Mouse (Mus musculus) gastrocnemius, adult 2 months (tissue): ENCODE results near the gene Spaca4. TPM values are rescaled to one million over a fixed set of nuclear protein-coding genes. Genes with fewer than 3 reads are reported as not detected.

Source experiments
- DNase-seq: peaks from one replicate; pipeline ENCODE4 v3.0.0; 2022
- H3K27ac ChIP-seq: fragments of 200-600 bp; 2 replicates; pipeline ENCODE4 v1.8.1; 2022; ENCODE audit warnings: mild to moderate bottlenecking
- H3K4me3 ChIP-seq: fragments of 200-600 bp; 2 replicates; pipeline ENCODE4 v1.8.1; 2022; ENCODE audit warnings: mild to moderate bottlenecking, moderate library complexity
- CTCF ChIP-seq: fragments of 200-600 bp; IDR thresholded peaks from 2 replicates; pipeline ENCODE4 v1.8.1; 2022; ENCODE audit warnings: antibody characterized with exemption, mild to moderate bottlenecking, moderate library complexity
- intact Hi-C: fragments of 180-260 bp; cut with DNase I; formaldehyde crosslinking; loops from one replicate; pipeline ENCODE4 v1.15.1; 2025
- long read RNA-seq, 2 experiments: library from polyadenylated mRNA; stranded (forward); transcript quantifications; one replicate each; pipeline ENCODE4 v2.0.0; 2021
- total RNA-seq, 2 experiments: library from RNA; stranded (reverse); gene quantifications; 2 replicates each; pipeline ENCODE4 v1.2.3; 2021

Spaca4 gene
- not detected for total RNA-seq
- long read RNA-seq, experiment 1: 0 reads
- long read RNA-seq, experiment 2: 0 reads

DNA sequence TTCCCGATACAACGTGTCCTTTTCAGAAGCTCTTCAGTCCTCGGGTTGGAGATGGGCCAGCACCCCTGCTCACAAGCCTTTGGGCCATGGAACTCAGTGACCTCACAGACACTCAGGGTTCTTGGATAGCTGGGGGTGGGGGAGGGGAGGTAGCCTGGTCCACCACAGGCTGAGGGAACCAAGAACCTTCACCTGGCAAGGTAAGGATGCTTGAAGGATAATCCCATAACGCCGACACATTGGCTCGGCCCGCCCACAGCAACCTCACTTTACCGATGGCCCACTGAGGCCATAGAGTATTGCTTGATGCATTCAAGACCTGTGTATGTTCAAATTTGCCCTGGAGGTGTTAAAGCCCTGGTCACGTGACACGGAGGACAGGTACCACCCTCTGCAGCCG, at the start of gene Spaca4:
TSS of gene Spaca4 (minus strand) at position 101 of the 400 bp plus-strand sequence.
- TF ChIP-seq CTCF: no peak
- DNase-seq: no peak
- Histone ChIP-seq H3K27ac (no peak within 1 kb of the TSS), H3K4me3 (no peak within 1 kb of the TSS)
- intact Hi-C loops: no loop called here

- Histone ChIP-seq H3K4me3 (no peak overlapping the region), H3K27ac (no peak overlapping the region)
- no peak for TF ChIP-seq CTCF
- DNase-seq: no peak
- intact Hi-C loops: no loop called here
These were observed 49.6 kb upstream of the Spaca4 start for GRCm38 (mm10) chr7:45775237-45775636.

DNA sequence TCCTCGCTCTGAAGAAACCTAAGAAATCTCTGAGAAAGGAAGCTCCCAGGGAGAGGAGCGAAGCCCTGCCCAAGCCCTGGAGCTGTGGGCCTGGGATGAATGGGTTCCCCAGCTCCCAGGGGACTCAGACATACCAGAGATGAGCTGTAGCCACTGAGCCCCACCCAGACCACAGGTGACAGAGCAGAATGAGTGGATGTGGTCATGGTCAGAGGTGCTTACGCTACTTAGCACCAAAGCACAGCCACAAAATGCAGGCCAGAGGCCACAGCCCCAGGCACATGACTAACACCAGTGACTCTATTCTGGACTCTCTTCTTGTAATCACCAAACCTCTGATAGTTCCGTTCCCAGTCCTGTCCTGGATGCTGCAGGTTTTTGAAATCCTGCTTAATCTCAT, 45.5 kb upstream of the Spaca4 start:
- Histone ChIP-seq H3K27ac (no peak overlapping the region), H3K4me3 (no peak overlapping the region)
- no peak for DNase-seq
- no peak for TF ChIP-seq CTCF
- intact Hi-C loops: no loop called here

DNA sequence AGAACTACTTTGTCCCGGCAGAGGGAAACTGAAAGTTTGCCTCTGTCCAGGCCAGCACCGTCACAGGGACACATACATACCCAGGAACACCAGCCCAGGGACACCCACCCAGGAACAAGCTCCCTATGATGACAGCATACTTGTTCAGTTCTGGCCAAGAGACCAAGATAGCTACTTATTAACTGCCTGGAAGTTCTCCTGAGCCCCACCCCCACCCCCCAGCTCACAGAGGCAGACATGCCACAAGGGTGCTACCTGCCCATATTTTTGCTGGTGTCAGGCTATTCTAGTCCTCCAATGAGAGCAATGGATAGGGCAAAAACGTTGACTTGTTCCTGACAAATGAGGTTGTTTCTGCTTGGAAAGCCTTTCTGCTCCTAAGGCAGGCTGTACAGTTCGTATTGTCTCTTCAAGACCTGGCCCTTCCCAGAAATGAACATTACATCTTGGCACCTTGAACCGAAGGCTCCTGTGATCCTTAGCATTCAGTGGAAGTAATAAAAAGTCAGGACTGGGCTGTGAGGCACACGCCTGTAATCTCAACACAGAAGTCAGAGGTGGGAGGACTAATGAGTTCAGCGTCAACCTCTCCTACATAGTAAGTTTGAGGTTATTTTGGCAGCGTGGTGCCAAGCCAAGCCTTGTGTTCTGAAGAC, 44.9 kb upstream of the Spaca4 start:
- no peak for DNase-seq
- Histone ChIP-seq H3K27ac (no peak overlapping the region), H3K4me3 (no peak overlapping the region)
- intact Hi-C loops: no loop called here
- TF ChIP-seq CTCF: no peak

DNA sequence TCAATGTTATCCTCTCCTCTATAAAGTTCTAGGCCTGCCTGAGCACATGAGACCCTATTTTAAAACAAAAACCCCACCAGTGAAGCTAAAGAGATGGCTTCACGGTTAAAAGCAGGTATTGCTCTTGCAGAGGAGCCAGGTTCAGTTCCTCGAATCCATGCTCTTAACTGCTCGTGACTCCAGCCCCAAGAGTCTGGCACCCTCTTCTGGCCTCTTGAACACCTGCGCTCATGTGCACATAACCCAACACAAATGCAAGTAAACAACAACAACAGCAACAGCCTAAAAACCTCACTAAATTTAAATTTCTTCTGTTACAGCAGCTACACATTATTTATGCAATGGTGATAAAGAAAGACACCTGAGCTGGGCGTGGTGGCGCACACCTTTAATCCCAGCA, 41.9 kb upstream of the Spaca4 start:
- intact Hi-C loops: no loop called here
- Histone ChIP-seq H3K27ac (no peak overlapping the region), H3K4me3 (no peak overlapping the region)
- TF ChIP-seq CTCF: no peak
- no peak for DNase-seq

DNA sequence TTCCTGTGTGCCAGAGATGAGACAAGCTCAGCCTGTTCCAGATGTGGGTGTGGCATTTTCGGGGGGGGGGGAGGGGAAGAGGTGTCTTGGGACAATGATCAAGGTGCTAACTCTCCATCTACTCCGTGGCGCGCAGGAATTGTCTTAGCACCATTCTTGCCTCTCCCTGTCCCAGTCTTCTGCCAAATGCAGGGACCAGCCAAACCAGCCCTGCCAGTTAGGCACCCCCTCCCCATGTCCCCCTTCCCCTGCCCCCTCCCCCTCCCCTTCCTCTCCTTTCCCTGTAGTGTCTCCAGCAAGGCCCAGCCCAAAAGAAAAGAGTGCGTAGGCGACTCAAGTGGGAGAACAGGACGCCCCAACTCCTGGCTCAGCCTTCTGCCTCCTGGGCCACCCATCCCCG, 41.2 kb upstream of the Spaca4 start:
- TF ChIP-seq CTCF: no peak
- intact Hi-C loops: no loop called here
- no peak overlapping the region for H3K4me3 ChIP-seq
- no peak overlapping the region for H3K27ac ChIP-seq
- no peak for DNase-seq

DNA sequence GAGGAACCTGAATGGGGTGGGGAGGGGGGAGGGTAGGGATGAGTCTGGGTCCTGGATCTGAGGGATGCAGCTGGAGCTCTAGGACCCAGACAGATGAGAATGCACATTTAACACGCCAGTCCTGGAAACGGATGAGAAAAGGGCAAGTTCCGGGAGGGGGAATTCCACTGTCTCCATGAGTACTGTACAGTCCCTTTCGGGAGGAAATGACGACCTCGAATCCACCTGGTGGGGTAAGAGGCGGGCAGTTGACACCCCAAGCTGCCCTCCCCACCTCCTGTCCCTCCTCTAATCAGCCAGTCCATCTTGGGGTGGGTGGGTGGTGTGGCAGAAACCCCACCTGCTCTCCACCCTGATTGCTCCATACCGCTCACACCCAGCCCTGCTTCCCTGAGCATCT, 40.4 kb upstream of the Spaca4 start:
- no peak for DNase-seq
- TF ChIP-seq CTCF: no peak
- intact Hi-C loops: no loop called here
- Histone ChIP-seq H3K4me3 (no peak overlapping the region), H3K27ac (no peak overlapping the region)

DNA sequence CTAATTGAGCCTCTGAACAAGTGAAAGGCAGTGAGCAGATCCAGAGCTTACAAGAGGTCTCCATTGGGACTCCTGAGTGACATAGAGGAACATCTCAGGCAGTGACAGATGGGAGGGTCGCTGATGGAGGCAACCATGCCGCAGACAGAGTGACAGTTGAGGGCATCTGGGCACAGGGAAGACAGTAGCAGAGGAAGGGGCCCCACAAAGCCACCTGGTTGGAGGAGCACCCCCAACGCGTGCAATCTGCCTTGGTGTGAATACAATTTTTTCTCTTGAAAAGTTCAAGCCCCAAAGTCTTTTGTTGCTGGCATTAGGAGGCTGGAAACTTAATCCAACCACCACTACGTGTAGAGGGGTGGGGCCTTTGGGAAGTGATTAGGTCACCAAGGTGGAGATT, 34.5 kb upstream of the Spaca4 start:
- TF ChIP-seq CTCF: no peak
- no peak overlapping the region for H3K27ac ChIP-seq
- no peak for DNase-seq
- intact Hi-C loops: no loop called here
- H3K4me3 ChIP-seq: no peak overlapping the region

DNA sequence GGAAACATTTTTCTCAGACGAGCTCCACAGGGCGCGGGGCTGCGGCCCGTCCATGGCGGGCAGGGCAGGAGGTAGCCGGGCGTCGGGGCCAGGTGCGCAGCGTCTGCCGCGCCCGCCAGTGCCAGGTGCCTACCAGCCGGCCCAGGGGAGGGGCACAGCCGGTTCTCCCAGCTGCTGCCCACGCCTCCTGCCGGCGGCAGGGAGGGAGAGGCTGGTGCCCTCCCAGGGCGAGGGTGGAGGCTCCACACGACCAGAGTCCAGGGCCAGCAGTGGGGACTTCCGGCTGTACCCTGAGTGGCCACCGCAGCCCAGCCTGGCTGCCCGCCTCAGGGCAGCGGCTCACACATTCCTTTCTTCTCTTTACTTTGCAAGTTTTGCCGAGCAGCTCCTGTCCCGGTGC, 33.8 kb upstream of the Spaca4 start:
- no peak for DNase-seq
- intact Hi-C loops: no loop called here
- TF ChIP-seq CTCF: no peak
- Histone ChIP-seq H3K4me3 (no peak overlapping the region), H3K27ac (no peak overlapping the region)

GRCm38 (mm10) chr7:45755703-45756102, 30.1 kb upstream of the Spaca4 start:
- Histone ChIP-seq H3K4me3 (no peak overlapping the region), H3K27ac (no peak overlapping the region)
- DNase-seq: no peak
- no peak for TF ChIP-seq CTCF
- intact Hi-C loops: no loop called here

- intact Hi-C loops: no loop called here
- DNase-seq: no peak
- no peak overlapping the region for H3K4me3 ChIP-seq
- H3K27ac ChIP-seq: no peak overlapping the region
- TF ChIP-seq CTCF: no peak
These were observed 24.5 kb upstream of the Spaca4 start for GRCm38 (mm10) chr7:45750162-45750561.

GRCm38 (mm10) chr7:45749401-45749800, 23.8 kb upstream of the Spaca4 start:
- Histone ChIP-seq H3K4me3 (no peak overlapping the region), H3K27ac (no peak overlapping the region)
- intact Hi-C loops: loop anchor here (5.0 kb wide), 1 partner anchor 33 kb away; the partner anchor contains the start of genes Lmtk3 and Sult2b1
- DNase-seq: no peak
- no peak for TF ChIP-seq CTCF

GRCm38 (mm10) chr7:45748110-45748509, 22.5 kb upstream of the Spaca4 start:
- intact Hi-C loops: loop anchor here (5.0 kb wide), 1 partner anchor 34 kb away; the partner anchor contains the start of genes Lmtk3 and Sult2b1
- no peak for TF ChIP-seq CTCF
- Histone ChIP-seq H3K4me3 (no peak overlapping the region), H3K27ac (no peak overlapping the region)
- DNase-seq: no peak

DNA sequence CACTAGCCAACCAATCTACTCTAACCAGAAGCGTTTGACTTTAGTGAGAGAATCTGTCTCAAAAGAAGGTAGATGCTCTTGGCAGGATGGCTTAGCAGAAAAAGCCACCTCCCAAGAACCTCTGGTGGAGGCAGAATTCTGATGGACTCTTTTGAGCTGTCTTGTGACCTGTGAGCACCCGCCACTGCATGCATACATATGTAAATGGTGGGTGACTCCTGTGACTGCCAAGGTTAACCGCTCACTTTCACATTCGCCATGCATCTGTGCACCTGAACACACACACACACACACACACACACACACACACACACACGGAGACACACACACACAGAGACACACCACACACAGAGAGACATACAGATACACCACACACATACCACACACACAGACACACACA, 21.8 kb upstream of the Spaca4 start:
- intact Hi-C loops: loop anchor here (5.0 kb wide), 1 partner anchor 35 kb away; the partner anchor contains the start of genes Lmtk3 and Sult2b1
- Histone ChIP-seq H3K27ac (no peak overlapping the region), H3K4me3 (no peak overlapping the region)
- TF ChIP-seq CTCF: no peak
- DNase-seq: no peak
